Mouse (Mus musculus) lung, adult 2 months (tissue): ENCODE data around the gene Epb41. TPM values are rescaled to one million over a fixed set of nuclear protein-coding genes. Genes with fewer than 3 reads are reported as not detected.

Source experiments
- DNase-seq: peaks from one replicate; pipeline ENCODE4 v3.0.0; 2022
- H3K4me1 ChIP-seq: fragments of 200-500 bp; 2 replicates; pipeline ENCODE4 v1.6.1; 2011; ENCODE audit warnings: low read length; ENCODE audit not compliant: control insufficient read depth, insufficient read depth
- H3K4me3 ChIP-seq: fragments of 200-500 bp; replicated peaks from 2 replicates; pipeline ENCODE3; 2011; ENCODE audit warnings: low read depth, mild to moderate bottlenecking, control low read depth, low read length; ENCODE audit errors: extremely low read depth
- CTCF ChIP-seq: fragments of 200-500 bp; IDR thresholded peaks from 2 replicates; pipeline ENCODE4 v1.5.1; 2011; ENCODE audit warnings: mild to moderate bottlenecking, low read length, control low read depth; ENCODE audit not compliant: insufficient read depth
- POLR2A ChIP-seq: fragments of 200-500 bp; IDR thresholded peaks from 2 replicates; pipeline ENCODE4 v1.6.1; 2011; ENCODE audit warnings: low read depth, mild to moderate bottlenecking, control low read depth, low read length, borderline replicate concordance; ENCODE audit errors: extremely low read depth
- WGBS: fragments of 180-500 bp; shearing (Covaris S2); methylation state at CpG from one replicate; pipeline ENCODE4 v1.1.7; 2018; 5-methylcytosine and 5-hydroxymethylcytosine counted together
- polyA plus RNA-seq: library from polyadenylated mRNA; depleted of rRNA; stranded (reverse); fragments of >200 nt; gene quantifications from 2 replicates; pipeline ENCODE4 v1.2.3, GENCODE M21; 2012

The Epb41 gene
- polyA plus RNA-seq, 1 experiment, result 38.3 TPM

- H3K4me3 ChIP-seq, result no peak overlapping the region
- H3K4me1 ChIP-seq, result peaks cover 5% of the 10 kb centered on the region
- DNase-seq, result no peak
- WGBS, result 76% methylated on average over 1 of the region's 1 CpGs
- TF ChIP-seq POLR2A (no peak), CTCF (no peak)
Measured at GRCm38 (mm10) chr4:132033183-132033582, 41.9 kb downstream of the Epb41 start.

- H3K4me3 ChIP-seq, result no peak overlapping the region
- peaks cover 2% of the 10 kb centered on the region; the same call in 1 of the 2 replicates for H3K4me1 ChIP-seq
- WGBS, result 41% methylated on average over 10 of the region's 10 CpGs
- no peak for TF ChIP-seq POLR2A
- DNase-seq, result no peak
Measured at GRCm38 (mm10) chr4:132029851-132030741, 45.0 kb downstream of the Epb41 start.

- Histone ChIP-seq H3K4me1 (peaks cover 2% of the 10 kb centered on the region; the same call in 1 of the 2 replicates), H3K4me3 (no peak overlapping the region)
- WGBS, result 90% methylated on average over 1 of the region's 1 CpGs
- DNase-seq, result no peak
- no peak for TF ChIP-seq POLR2A
- TF ChIP-seq CTCF, result no peak
Measured at GRCm38 (mm10) chr4:132027806-132028205, 47.3 kb downstream of the Epb41 start.

DNA sequence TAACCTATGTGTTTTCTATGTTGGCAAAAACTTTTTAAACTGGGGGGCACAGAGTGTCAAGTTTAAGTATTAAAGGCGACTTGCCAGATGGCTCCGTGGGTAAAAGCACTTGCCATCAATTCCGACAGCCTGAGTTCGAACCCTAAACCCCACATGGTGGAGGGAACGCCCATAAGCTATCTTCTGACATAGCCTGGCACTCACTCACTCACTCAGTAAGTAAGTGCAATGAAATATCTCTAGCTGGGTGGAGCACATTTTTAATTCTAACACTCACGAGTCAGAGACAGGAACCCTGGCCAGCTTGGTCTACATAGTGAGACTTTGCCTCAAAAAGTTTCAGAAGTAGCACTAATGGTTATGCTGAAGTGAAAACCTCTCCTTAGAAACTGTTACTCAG is 48.0 kb downstream of the Epb41 start:
- no peak for DNase-seq
- peaks cover 2% of the 10 kb centered on the region; the same call in 1 of the 2 replicates for H3K4me1 ChIP-seq
- TF ChIP-seq CTCF (no peak), POLR2A (no peak)
- WGBS, result 69% methylated on average over 6 of the region's 6 CpGs
- H3K4me3 ChIP-seq, result no peak overlapping the region

DNA sequence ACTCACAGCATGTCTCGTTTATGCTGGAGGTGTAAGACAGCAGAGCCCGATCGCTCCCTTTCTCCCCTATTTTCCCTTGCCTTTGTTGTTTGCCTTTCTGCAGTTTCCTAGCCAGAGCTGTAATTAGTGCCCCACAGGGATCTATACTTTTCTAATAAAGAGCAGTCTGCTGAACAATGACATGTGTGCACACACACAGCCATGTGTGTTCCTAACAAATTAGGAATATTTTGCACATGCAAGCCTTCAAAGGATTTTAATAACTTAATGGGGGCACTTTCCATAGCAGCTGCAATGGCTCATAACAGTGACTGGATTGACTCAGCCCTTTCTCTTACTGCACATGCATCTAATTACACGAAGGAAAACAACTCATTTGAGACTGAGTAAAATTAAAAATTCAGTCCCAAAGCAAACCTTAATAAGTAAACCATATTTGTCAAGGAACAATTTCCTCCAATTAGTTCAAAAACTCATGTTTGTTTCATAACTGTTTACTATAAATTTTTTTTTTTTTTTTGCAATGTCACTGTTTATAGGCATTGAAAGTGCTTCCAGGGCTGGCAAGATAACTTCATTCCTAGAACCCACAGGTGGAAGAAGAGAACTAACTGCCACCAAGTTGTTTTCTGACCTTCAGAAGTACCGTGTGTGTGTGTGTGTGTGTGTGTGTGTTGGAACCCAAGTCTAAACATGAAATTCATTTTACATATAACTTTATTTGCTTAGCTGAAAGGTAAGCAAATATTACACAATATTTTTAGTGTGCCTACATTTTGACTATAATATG is 49.2 kb downstream of the Epb41 start:
- DNase-seq, result no peak
- H3K4me3 ChIP-seq, result no peak overlapping the region
- 35% methylated on average over 5 of the region's 5 CpGs for WGBS
- TF ChIP-seq CTCF (no peak), POLR2A (no peak)
- peaks cover 2% of the 10 kb centered on the region; the same call in 1 of the 2 replicates for H3K4me1 ChIP-seq

- TF ChIP-seq CTCF (no peak), POLR2A (no peak)
- DNase-seq, result no peak
- WGBS, result 37% methylated on average over 2 of the region's 2 CpGs
- H3K4me1 ChIP-seq, result peaks cover 2% of the 10 kb centered on the region; the same call in 1 of the 2 replicates
- H3K4me3 ChIP-seq, result no peak overlapping the region
Measured at GRCm38 (mm10) chr4:132025264-132025663, 49.9 kb downstream of the Epb41 start.

DNA sequence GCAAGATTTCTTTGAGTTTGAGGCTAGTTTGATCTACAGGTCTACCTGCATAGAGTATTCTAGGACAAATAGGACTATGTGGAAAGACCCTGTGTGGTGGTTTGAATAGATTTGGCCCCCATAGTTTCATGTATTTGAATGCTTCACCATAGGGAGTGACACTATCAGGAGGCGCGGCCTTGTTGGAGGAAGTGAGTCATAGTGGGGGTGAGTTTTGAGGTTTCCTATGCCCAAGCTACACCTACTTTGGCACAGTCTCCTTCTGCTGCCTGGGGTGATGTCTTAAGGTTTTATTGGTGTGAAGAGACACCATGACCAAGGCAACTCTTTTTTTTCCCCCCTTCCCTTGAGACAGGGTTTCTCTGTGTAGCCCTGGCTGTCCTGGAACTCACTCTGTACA is 51.3 kb downstream of the Epb41 start:
- WGBS, result 97% methylated on average over 2 of the region's 2 CpGs
- TF ChIP-seq CTCF (no peak), POLR2A (no peak)
- DNase-seq, result no peak
- Histone ChIP-seq H3K4me1 (peaks cover 2% of the 10 kb centered on the region; the same call in 1 of the 2 replicates), H3K4me3 (no peak overlapping the region)

- Histone ChIP-seq H3K4me3 (no peak overlapping the region), H3K4me1 (peaks cover 2% of the 10 kb centered on the region; the same call in 1 of the 2 replicates)
- 93% methylated on average over 4 of the region's 4 CpGs for WGBS
- TF ChIP-seq CTCF (0 out of 2 replicates have a peak, but pooled peaks have one; percentile 22), POLR2A (no peak)
- DNase-seq, result no peak
Measured at GRCm38 (mm10) chr4:132022639-132023038, 52.5 kb downstream of the Epb41 start.

DNA sequence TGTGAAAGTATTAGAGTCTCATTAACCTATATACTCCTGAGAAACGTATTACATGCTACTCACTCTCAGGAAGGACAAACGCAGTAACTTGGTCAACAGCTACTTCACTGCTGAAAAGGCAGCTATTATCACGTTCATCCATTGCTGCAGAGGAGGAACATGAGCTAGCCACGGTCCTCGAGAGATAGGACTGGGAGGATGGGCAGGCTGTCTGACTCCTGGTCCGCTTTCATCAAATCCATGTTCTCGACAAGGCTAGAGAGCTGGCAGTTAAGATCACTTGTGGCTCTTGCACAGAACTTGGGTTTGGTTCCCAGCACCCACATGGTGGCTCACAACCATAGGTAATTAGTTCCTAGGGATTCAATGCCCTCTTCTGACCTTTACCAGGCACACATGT is 53.2 kb downstream of the Epb41 start:
- no peak overlapping the region for H3K4me3 ChIP-seq
- WGBS, result 91% methylated on average over 7 of the region's 7 CpGs
- H3K4me1 ChIP-seq, result peaks cover 2% of the 10 kb centered on the region; the same call in 1 of the 2 replicates
- no peak for TF ChIP-seq CTCF
- no peak for TF ChIP-seq POLR2A
- DNase-seq, result no peak

DNA sequence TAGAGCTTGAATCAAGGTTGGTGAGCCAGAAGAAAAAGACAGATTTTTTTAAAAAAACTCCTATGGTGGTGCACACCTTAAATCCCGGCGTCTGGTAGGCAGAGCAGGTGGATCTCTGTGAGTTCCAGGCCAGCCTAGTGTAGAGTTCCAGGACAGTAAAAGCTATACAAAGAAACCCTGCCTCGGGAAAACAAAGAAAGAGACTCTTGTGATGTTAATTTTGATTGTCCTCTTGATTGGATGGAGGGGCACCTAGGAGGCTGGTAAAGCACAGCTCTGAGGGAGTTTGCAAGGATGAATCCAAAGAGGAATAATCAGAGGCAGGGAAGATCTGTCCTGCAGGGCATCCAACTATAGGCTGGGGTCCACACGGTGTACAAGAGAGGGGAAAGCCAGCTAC is 56.6 kb downstream of the Epb41 start:
- no peak overlapping the region for H3K4me3 ChIP-seq
- TF ChIP-seq CTCF (no peak), POLR2A (no peak)
- DNase-seq, result no peak
- WGBS, result 61% methylated on average over 4 of the region's 4 CpGs
- no peaks in the 10 kb centered on the region for H3K4me1 ChIP-seq
